Mouse (Mus musculus) layer of hippocampus, adult 9-10 months (tissue): ENCODE data around the gene Sbpl.

Experiments
- DNase-seq: peaks from one replicate; pipeline ENCODE4 v3.0.0; 2022; ENCODE audit warnings: low spot score

The Sbpl gene

GRCm38 (mm10) chr17:23955174-23955573, at the start of gene Sbpl:
TSS of gene Sbpl (minus strand) at chr17:23955274.
- DNase-seq, result no peak

- no peak for DNase-seq
Observed at GRCm38 (mm10) chr17:24004071-24004665, 49.1 kb upstream of the Sbpl start.

GRCm38 (mm10) chr17:24000404-24000803, 45.3 kb upstream of the Sbpl start:
- peak; percentile 49 for DNase-seq

- DNase-seq, result no peak
Observed at GRCm38 (mm10) chr17:23998383-23998782, 43.3 kb upstream of the Sbpl start.

- DNase-seq, result no peak
Observed at GRCm38 (mm10) chr17:23997901-23998300, 42.8 kb upstream of the Sbpl start, which contains the start of gene Prss22. TSS of gene Prss22 (minus strand) at chr17:23998100.

GRCm38 (mm10) chr17:23995421-23995820, 40.3 kb upstream of the Sbpl start:
- DNase-seq, result no peak

GRCm38 (mm10) chr17:23994667-23995066, 39.6 kb upstream of the Sbpl start:
- no peak for DNase-seq

- peak; percentile 88 for DNase-seq
Observed at GRCm38 (mm10) chr17:23993559-23994428, 38.7 kb upstream of the Sbpl start.

GRCm38 (mm10) chr17:23992789-23993553, 37.9 kb upstream of the Sbpl start:
- no peak for DNase-seq

GRCm38 (mm10) chr17:23989802-23990201, 34.7 kb upstream of the Sbpl start:
- DNase-seq, result no peak

- no peak for DNase-seq
Observed at GRCm38 (mm10) chr17:23984989-23985388, 29.9 kb upstream of the Sbpl start.

- DNase-seq, result no peak
Observed at GRCm38 (mm10) chr17:23982912-23983311, 27.8 kb upstream of the Sbpl start.

- no peak for DNase-seq
Observed at GRCm38 (mm10) chr17:23980297-23980909, 25.3 kb upstream of the Sbpl start, which contains the start of gene Prss30. TSS of gene Prss30 (minus strand) at chr17:23980566.

GRCm38 (mm10) chr17:23979471-23979870, 24.4 kb upstream of the Sbpl start:
- DNase-seq, result no peak

- no peak for DNase-seq
Observed at GRCm38 (mm10) chr17:23976665-23977064, 21.6 kb upstream of the Sbpl start.

- no peak for DNase-seq
Observed at GRCm38 (mm10) chr17:23971315-23971714, 16.2 kb upstream of the Sbpl start.

GRCm38 (mm10) chr17:23969231-23969630, 14.2 kb upstream of the Sbpl start:
- DNase-seq, result peak; percentile 73

- no peak for DNase-seq
Observed at GRCm38 (mm10) chr17:23968780-23969179, 13.7 kb upstream of the Sbpl start.

GRCm38 (mm10) chr17:23966658-23967401, 11.8 kb upstream of the Sbpl start:
- no peak for DNase-seq

- no peak for DNase-seq
Observed at GRCm38 (mm10) chr17:23965805-23966425, 10.8 kb upstream of the Sbpl start.

- DNase-seq, result no peak
Observed at GRCm38 (mm10) chr17:23961573-23962122, 6.6 kb upstream of the Sbpl start.
